Mouse (Mus musculus): Measurements from ENCODE around the gene Zfp942.

Gene Zfp942

GRCm38 (mm10) chr17:21962107-21962907, at the start of gene Zfp942, which contains the start of gene Zfp943:
Zfp942 (minus strand) TSS chr17:21962464.
Zfp943 (plus strand) TSS chr17:21962552.
- DNase-seq: peak; percentile 79

GRCm38 (mm10) chr17:21963302-21963701, 1.0 kb upstream of the Zfp942 start:
- DNase-seq: no peak

DNA sequence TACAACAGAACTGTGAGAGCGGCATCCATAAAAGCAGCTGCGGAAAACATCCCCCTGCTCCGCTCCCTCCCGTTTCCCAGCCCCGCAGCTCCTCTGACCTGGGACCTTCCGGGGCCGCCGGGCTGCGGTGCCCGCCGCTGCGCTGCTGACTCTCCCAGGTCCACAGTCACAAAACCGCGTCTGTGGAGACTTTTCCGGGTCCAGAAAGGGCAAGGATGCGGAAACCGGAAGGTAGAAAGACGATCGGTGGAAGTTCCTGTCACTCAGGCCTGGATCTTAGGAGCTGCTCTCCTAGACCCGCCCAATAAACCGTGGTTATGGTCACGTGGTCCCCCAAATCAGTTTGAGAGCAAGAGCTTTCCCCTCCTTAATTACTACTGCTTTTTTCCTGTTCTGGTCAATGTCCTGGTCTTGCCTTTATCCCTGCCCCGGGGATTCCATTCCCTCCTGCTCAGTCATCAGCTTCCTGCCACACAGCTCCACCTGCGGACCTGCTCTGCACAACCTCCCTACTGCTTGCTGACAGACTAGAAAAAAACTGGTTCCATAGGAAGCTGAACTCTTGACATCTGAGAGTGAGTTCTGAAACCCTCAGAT, 52.7 kb downstream of the Zfp942 start, which contains the start of gene Zfp995:
Zfp995 (minus strand) TSS at position 471 of the 597 bp plus-strand sequence.
- peak; percentile 73 for DNase-seq

- DNase-seq: peak; percentile 12
Measured at GRCm38 (mm10) chr17:21909039-21909438, 53.2 kb downstream of the Zfp942 start.
